Mouse (Mus musculus) layer of hippocampus, adult 9-10 months (tissue): Measurements from ENCODE around the gene Ralb.

Experiments used
- DNase-seq: peaks from one replicate; pipeline ENCODE4 v3.0.0; 2022; ENCODE audit warnings: low spot score

Ralb gene

GRCm38 (mm10) chr1:119523826-119524225 lies 19.2 kb upstream of the Ralb start:
- DNase-seq, result no peak

- DNase-seq, result no peak
These were observed 18.8 kb upstream of the Ralb start for GRCm38 (mm10) chr1:119523369-119523768.

GRCm38 (mm10) chr1:119522726-119523125 lies 18.1 kb upstream of the Ralb start:
- no peak for DNase-seq

GRCm38 (mm10) chr1:119521681-119522080 lies 17.1 kb upstream of the Ralb start:
- no peak for DNase-seq

GRCm38 (mm10) chr1:119521029-119521428 lies 16.4 kb upstream of the Ralb start:
- no peak for DNase-seq

- no peak for DNase-seq
These were observed 14.7 kb upstream of the Ralb start for GRCm38 (mm10) chr1:119519286-119519685.

GRCm38 (mm10) chr1:119518786-119519185 lies 14.2 kb upstream of the Ralb start:
- no peak for DNase-seq

GRCm38 (mm10) chr1:119518060-119518459 lies 13.5 kb upstream of the Ralb start:
- no peak for DNase-seq

- no peak for DNase-seq
These were observed 6.3 kb upstream of the Ralb start for GRCm38 (mm10) chr1:119510857-119511256.

- DNase-seq, result no peak
These were observed 5.8 kb upstream of the Ralb start for GRCm38 (mm10) chr1:119510409-119510808.

GRCm38 (mm10) chr1:119509474-119509873 lies 4.9 kb upstream of the Ralb start:
- DNase-seq, result no peak

- no peak for DNase-seq
These were observed 4.0 kb upstream of the Ralb start for GRCm38 (mm10) chr1:119508548-119508947.

GRCm38 (mm10) chr1:119505951-119506350 lies 1.4 kb upstream of the Ralb start:
- DNase-seq, result no peak

- DNase-seq, result no peak
These were observed 786 bp downstream of the Ralb start for GRCm38 (mm10) chr1:119503808-119504207.

GRCm38 (mm10) chr1:119503181-119503580 lies 1.4 kb downstream of the Ralb start:
- DNase-seq, result no peak

- DNase-seq, result no peak
These were observed 1.9 kb downstream of the Ralb start for GRCm38 (mm10) chr1:119502729-119503128.

- DNase-seq, result no peak
These were observed 2.7 kb downstream of the Ralb start for GRCm38 (mm10) chr1:119501881-119502280.

- DNase-seq, result no peak
These were observed 5.1 kb downstream of the Ralb start for GRCm38 (mm10) chr1:119499456-119499855.

GRCm38 (mm10) chr1:119498536-119499231 lies 5.9 kb downstream of the Ralb start:
- no peak for DNase-seq

- DNase-seq, result no peak
These were observed 7.1 kb downstream of the Ralb start for GRCm38 (mm10) chr1:119497346-119498004.

GRCm38 (mm10) chr1:119495396-119495775 lies 9.2 kb downstream of the Ralb start:
- DNase-seq, result no peak

- DNase-seq, result no peak
These were observed 9.7 kb downstream of the Ralb start for GRCm38 (mm10) chr1:119494712-119495395.

- no peak for DNase-seq
These were observed 10.4 kb downstream of the Ralb start for GRCm38 (mm10) chr1:119494024-119494711.
